Mouse (Mus musculus): ENCODE results near the gene Nsmce4a. TPM values are rescaled to one million over a fixed set of nuclear protein-coding genes. Genes with fewer than 3 reads are reported as not detected.
"Not testable (repeated sequence)": the region's sequence is repeated elsewhere in the genome, so short reads cannot be mapped to it uniquely, and the experiment has no call there.

Nsmce4a gene
- 188 and 223 TPM in 2 replicates for total RNA-seq (2017)

- ATAC-seq (replicated peaks; ENCODE audit: low read depth, poor library complexity, severe bottlenecking) = no peak
Observed at GRCm38 (mm10) chr7:130572821-130573220, at the start of gene Nsmce4a. Gene Nsmce4a (minus strand): TSS chr7:130573118.

GRCm38 (mm10) chr7:130622359-130622758 is 49.4 kb upstream of the Nsmce4a start:
- no peak for ATAC-seq (replicated peaks; ENCODE audit: low read depth, poor library complexity, severe bottlenecking)

- ATAC-seq (replicated peaks; ENCODE audit: low read depth, poor library complexity, severe bottlenecking) = no peak
Observed at GRCm38 (mm10) chr7:130621953-130622352, 49.0 kb upstream of the Nsmce4a start.

- ATAC-seq (replicated peaks; ENCODE audit: low read depth, poor library complexity, severe bottlenecking) = no peak
Observed at GRCm38 (mm10) chr7:130621068-130621467, 48.1 kb upstream of the Nsmce4a start.

GRCm38 (mm10) chr7:130617591-130617990 is 44.7 kb upstream of the Nsmce4a start:
- no peak for ATAC-seq (replicated peaks; ENCODE audit: low read depth, poor library complexity, severe bottlenecking)

GRCm38 (mm10) chr7:130613973-130614372 is 41.1 kb upstream of the Nsmce4a start:
- ATAC-seq (replicated peaks; ENCODE audit: low read depth, poor library complexity, severe bottlenecking) = no peak

- ATAC-seq (replicated peaks; ENCODE audit: low read depth, poor library complexity, severe bottlenecking) = no peak
Observed at GRCm38 (mm10) chr7:130606958-130607357, 34.0 kb upstream of the Nsmce4a start.

GRCm38 (mm10) chr7:130605111-130605510 is 32.2 kb upstream of the Nsmce4a start:
- peak; percentile 84 for ATAC-seq (replicated peaks; ENCODE audit: low read depth, poor library complexity, severe bottlenecking)

GRCm38 (mm10) chr7:130604390-130604789 is 31.5 kb upstream of the Nsmce4a start:
- no peak for ATAC-seq (replicated peaks; ENCODE audit: low read depth, poor library complexity, severe bottlenecking)

GRCm38 (mm10) chr7:130603556-130603955 is 30.6 kb upstream of the Nsmce4a start:
- no peak for ATAC-seq (replicated peaks; ENCODE audit: low read depth, poor library complexity, severe bottlenecking)

GRCm38 (mm10) chr7:130602804-130603203 is 29.9 kb upstream of the Nsmce4a start:
- no peak for ATAC-seq (replicated peaks; ENCODE audit: low read depth, poor library complexity, severe bottlenecking)

- no peak for ATAC-seq (replicated peaks; ENCODE audit: low read depth, poor library complexity, severe bottlenecking)
Observed at GRCm38 (mm10) chr7:130600546-130600945, 27.6 kb upstream of the Nsmce4a start.

- no peak for ATAC-seq (replicated peaks; ENCODE audit: low read depth, poor library complexity, severe bottlenecking)
Observed at GRCm38 (mm10) chr7:130600074-130600473, 27.2 kb upstream of the Nsmce4a start.

- ATAC-seq (replicated peaks; ENCODE audit: low read depth, poor library complexity, severe bottlenecking) = no peak
Observed at GRCm38 (mm10) chr7:130597546-130597945, 24.6 kb upstream of the Nsmce4a start.

GRCm38 (mm10) chr7:130596079-130596855 is 23.3 kb upstream of the Nsmce4a start:
- not testable (repeated sequence) for ATAC-seq (replicated peaks; ENCODE audit: low read depth, poor library complexity, severe bottlenecking)

- peak; percentile 54 for ATAC-seq (replicated peaks; ENCODE audit: low read depth, poor library complexity, severe bottlenecking)
Observed at GRCm38 (mm10) chr7:130593375-130594239, 20.7 kb upstream of the Nsmce4a start.

GRCm38 (mm10) chr7:130592975-130593374 is 20.1 kb upstream of the Nsmce4a start:
- ATAC-seq (replicated peaks; ENCODE audit: low read depth, poor library complexity, severe bottlenecking) = not testable (repeated sequence)

GRCm38 (mm10) chr7:130590845-130591437 is 18.0 kb upstream of the Nsmce4a start:
- peak; percentile 53 for ATAC-seq (replicated peaks; ENCODE audit: low read depth, poor library complexity, severe bottlenecking)

- no peak for ATAC-seq (replicated peaks; ENCODE audit: low read depth, poor library complexity, severe bottlenecking)
Observed at GRCm38 (mm10) chr7:130590081-130590828, 17.3 kb upstream of the Nsmce4a start.

GRCm38 (mm10) chr7:130586521-130587072 is 13.7 kb upstream of the Nsmce4a start:
- no peak for ATAC-seq (replicated peaks; ENCODE audit: low read depth, poor library complexity, severe bottlenecking)
